Mouse (Mus musculus) forebrain, embryonic 16.5 days (tissue): Measurements from ENCODE around the gene Ankrd44. TPM values are rescaled to one million over a fixed set of nuclear protein-coding genes. Genes with fewer than 3 reads are reported as not detected.

ENCODE experiments used
- ATAC-seq: fragments of 200-750 bp; cut with Nextera tagmentation; 2 replicates; pipeline ENCODE4 v1.8.0; 2017; ENCODE audit warnings: mild to moderate bottlenecking, moderate library complexity
- H3K27ac ChIP-seq: fragments of 300-500 bp; sonication (generic); 2 replicates; pipeline ENCODE4 v1.5.1; 2014; ENCODE audit warnings: low read length, control low read depth
- H3K27me3 ChIP-seq: fragments of 300-500 bp; sonication (generic); replicated peaks from 2 replicates; pipeline ENCODE4 v1.6.1; 2014; ENCODE audit warnings: low read length; ENCODE audit not compliant: control insufficient read depth, insufficient read depth
- H3K36me3 ChIP-seq: fragments of 300-500 bp; sonication (generic); 2 replicates; pipeline ENCODE4 v1.6.1; 2014; ENCODE audit not compliant: control insufficient read depth, insufficient read depth
- H3K4me1 ChIP-seq: fragments of 300-500 bp; sonication (generic); replicated peaks from 2 replicates; pipeline ENCODE4 v1.6.1; 2014; ENCODE audit warnings: low read length; ENCODE audit not compliant: control insufficient read depth, insufficient read depth
- H3K4me2 ChIP-seq: fragments of 300-500 bp; sonication (generic); 2 replicates; pipeline ENCODE4 v1.6.1; 2014; ENCODE audit warnings: mild to moderate bottlenecking, low read length, control low read depth
- H3K4me3 ChIP-seq: fragments of 300-500 bp; sonication (generic); replicated peaks from 2 replicates; pipeline ENCODE4 v1.5.1; 2014; ENCODE audit warnings: mild to moderate bottlenecking, low read length, control low read depth
- H3K9ac ChIP-seq: fragments of 300-500 bp; sonication (generic); replicated peaks from 2 replicates; pipeline ENCODE4 v1.6.1; 2014; ENCODE audit warnings: low read depth, low read length, control low read depth
- H3K9me3 ChIP-seq: fragments of 300-500 bp; sonication (generic); 2 replicates; pipeline ENCODE4 v1.6.1; 2016; ENCODE audit warnings: low read length; ENCODE audit not compliant: control insufficient read depth
- WGBS: fragments of 180-500 bp; shearing (Covaris S2); extraction: QIAGEN DNeasy Blood & Tissue Kit; methylation state at CpG from one replicate; pipeline ENCODE4 v1.1.7; 2014; 5-methylcytosine and 5-hydroxymethylcytosine counted together
- polyA plus RNA-seq: library from polyadenylated mRNA; unstranded; fragments of >200 nt; fragmentation: Nextera tagmentation; extraction: Ambion mirVana; gene quantifications from 2 replicates; pipeline ENCODE4 v1.2.1, GENCODE M21; 2015

Ankrd44 gene
- polyA plus RNA-seq, 1 experiment from 2014 or later, result 28.2 TPM

DNA sequence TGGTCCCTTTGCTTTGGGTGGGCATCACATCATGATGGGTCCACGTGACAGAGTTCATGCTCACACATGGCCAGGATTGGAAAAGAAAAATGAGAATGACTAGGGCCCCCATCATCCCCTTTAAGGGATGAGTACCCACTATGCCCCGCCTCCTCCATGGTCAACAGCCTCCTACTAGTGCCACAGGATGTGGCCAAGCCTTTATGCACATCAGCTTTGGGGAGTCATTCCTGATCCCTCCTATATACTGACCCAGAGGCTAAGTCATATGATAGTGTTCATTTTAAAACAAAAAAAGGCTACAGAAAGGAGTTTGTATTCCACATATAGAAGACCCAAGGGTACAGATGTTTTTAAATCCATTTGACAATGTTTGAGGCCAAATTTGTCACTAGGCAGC, 287.1 kb downstream of the Ankrd44 start:
- no peak for ATAC-seq
- Histone ChIP-seq H3K9me3 (no peaks in the 10 kb centered on the region), H3K4me1 (peaks cover 10% of the 10 kb centered on the region), H3K4me2 (no peak overlapping the region), H3K9ac (no peak overlapping the region), H3K27me3 (no peaks in the 10 kb centered on the region), H3K4me3 (no peak overlapping the region), H3K27ac (peak overlapping the region; percentile 88), H3K36me3 (no peaks in the 10 kb centered on the region)
- 83% methylated on average over 2 of the region's 2 CpGs for WGBS

GRCm38 (mm10) chr1:54637340-54637739, 288.8 kb downstream of the Ankrd44 start:
- Histone ChIP-seq H3K9me3 (no peaks in the 10 kb centered on the region), H3K27ac (no peak overlapping the region), H3K4me2 (no peak overlapping the region), H3K36me3 (no peaks in the 10 kb centered on the region), H3K9ac (no peak overlapping the region), H3K4me3 (no peak overlapping the region), H3K27me3 (no peaks in the 10 kb centered on the region), H3K4me1 (peaks cover 10% of the 10 kb centered on the region)
- no peak for ATAC-seq
- WGBS, result 75% methylated on average over 2 of the region's 2 CpGs

DNA sequence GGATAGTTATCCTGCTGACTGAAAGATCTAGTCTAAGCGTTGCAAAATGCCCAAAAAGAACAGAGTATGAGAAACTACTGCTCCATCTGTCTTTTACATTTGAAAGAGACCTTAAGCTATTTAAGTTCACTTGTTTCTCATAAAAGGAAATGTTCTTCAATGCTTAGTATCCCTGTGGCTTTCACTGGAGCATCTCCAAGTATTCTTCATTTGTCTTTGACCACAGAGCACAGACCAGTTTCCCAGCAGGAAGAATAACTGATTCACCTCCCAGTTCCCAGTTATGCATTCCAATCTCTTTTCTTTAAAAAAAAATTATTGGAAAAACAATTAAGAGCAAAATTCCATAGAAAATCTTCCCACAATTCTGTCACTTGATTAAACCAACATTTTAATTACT, 297.1 kb downstream of the Ankrd44 start:
- H3K36me3 ChIP-seq, result no peaks in the 10 kb centered on the region
- no peak overlapping the region for H3K4me2 ChIP-seq
- no peak overlapping the region for H3K9ac ChIP-seq
- ATAC-seq, result no peak
- H3K4me3 ChIP-seq, result no peak overlapping the region
- 63% methylated on average over 1 of the region's 1 CpGs for WGBS
- H3K9me3 ChIP-seq, result no peaks in the 10 kb centered on the region
- no peaks in the 10 kb centered on the region for H3K27me3 ChIP-seq
- H3K27ac ChIP-seq, result no peak overlapping the region
- no peaks in the 10 kb centered on the region for H3K4me1 ChIP-seq

- Histone ChIP-seq H3K9ac (no peak overlapping the region), H3K36me3 (no peaks in the 10 kb centered on the region), H3K4me2 (no peak overlapping the region), H3K4me3 (no peak overlapping the region), H3K27me3 (no peaks in the 10 kb centered on the region), H3K9me3 (no peaks in the 10 kb centered on the region), H3K4me1 (no peaks in the 10 kb centered on the region), H3K27ac (no peak overlapping the region)
- 84% methylated on average over 6 of the region's 6 CpGs for WGBS
- ATAC-seq, result no peak
These were observed 311.2 kb downstream of the Ankrd44 start for GRCm38 (mm10) chr1:54614963-54615362.

GRCm38 (mm10) chr1:54612344-54612743, 313.8 kb downstream of the Ankrd44 start:
- WGBS, result 84% methylated on average over 6 of the region's 6 CpGs
- ATAC-seq, result no peak
- no peaks in the 10 kb centered on the region for H3K36me3 ChIP-seq

DNA sequence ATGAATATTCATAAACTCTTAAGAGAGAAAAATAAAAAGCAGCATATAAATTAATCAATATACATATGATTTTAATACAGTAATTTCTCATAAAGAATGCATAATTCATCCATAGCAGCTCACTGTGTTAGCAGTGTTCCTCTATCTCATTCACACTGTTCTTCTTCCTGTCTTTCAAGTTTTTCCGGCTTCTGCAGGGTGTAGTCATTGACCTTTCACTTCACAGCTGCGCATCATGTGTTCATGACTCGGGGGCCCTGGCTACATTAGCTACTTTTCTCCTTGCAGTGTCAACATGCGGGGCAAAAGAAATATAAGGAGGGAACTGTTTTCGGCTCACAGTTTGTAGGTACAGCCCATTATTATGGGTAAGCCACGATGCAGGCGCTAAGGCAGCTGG, 314.3 kb downstream of the Ankrd44 start:
- Histone ChIP-seq H3K9ac (no peak overlapping the region), H3K36me3 (no peaks in the 10 kb centered on the region), H3K4me1 (no peaks in the 10 kb centered on the region), H3K27me3 (no peaks in the 10 kb centered on the region), H3K4me3 (no peak overlapping the region), H3K27ac (no peak overlapping the region), H3K9me3 (no peaks in the 10 kb centered on the region), H3K4me2 (no peak overlapping the region)
- 78% methylated on average over 7 of the region's 7 CpGs for WGBS
- no peak for ATAC-seq

More at GRCm38 (mm10) chr1:54612344-54612743, 313.8 kb downstream of the Ankrd44 start:
- H3K27ac ChIP-seq, result no peak overlapping the region
- no peak overlapping the region for H3K9ac ChIP-seq
- no peaks in the 10 kb centered on the region for H3K4me1 ChIP-seq
- H3K4me2 ChIP-seq, result no peak overlapping the region
- no peak overlapping the region for H3K4me3 ChIP-seq
- H3K9me3 ChIP-seq, result no peaks in the 10 kb centered on the region
- no peaks in the 10 kb centered on the region for H3K27me3 ChIP-seq

DNA sequence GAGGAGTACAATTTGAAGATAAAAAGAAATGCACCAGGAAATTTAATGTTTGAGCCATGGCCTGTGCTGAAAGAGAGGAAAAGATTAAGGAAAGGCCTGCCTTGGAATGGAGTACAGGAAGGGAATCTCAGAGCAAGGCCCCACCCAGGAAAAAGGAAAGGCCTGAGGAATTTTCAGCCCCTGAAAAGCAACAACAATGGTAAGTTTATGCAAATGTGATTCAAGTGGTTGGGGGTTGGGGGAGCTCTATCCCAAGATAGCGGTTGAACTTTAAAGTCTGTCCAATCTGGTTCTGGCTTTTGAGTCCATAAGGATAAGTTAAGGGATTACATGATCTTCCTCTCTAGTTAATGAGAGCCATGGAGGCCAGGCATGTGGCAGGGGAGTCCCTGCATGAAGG, 319.3 kb downstream of the Ankrd44 start:
- no peak for ATAC-seq
- H3K4me2 ChIP-seq, result no peak overlapping the region
- H3K9ac ChIP-seq, result no peak overlapping the region
- H3K36me3 ChIP-seq, result no peaks in the 10 kb centered on the region
- H3K9me3 ChIP-seq, result no peaks in the 10 kb centered on the region
- H3K27ac ChIP-seq, result no peak overlapping the region
- 72% methylated on average over 1 of the region's 1 CpGs for WGBS
- no peak overlapping the region for H3K4me3 ChIP-seq
- no peaks in the 10 kb centered on the region for H3K4me1 ChIP-seq
- H3K27me3 ChIP-seq, result no peaks in the 10 kb centered on the region

GRCm38 (mm10) chr1:54601692-54602091, 324.5 kb downstream of the Ankrd44 start:
- WGBS, result 98% methylated on average over 9 of the region's 9 CpGs
- no peak overlapping the region for H3K9ac ChIP-seq

DNA sequence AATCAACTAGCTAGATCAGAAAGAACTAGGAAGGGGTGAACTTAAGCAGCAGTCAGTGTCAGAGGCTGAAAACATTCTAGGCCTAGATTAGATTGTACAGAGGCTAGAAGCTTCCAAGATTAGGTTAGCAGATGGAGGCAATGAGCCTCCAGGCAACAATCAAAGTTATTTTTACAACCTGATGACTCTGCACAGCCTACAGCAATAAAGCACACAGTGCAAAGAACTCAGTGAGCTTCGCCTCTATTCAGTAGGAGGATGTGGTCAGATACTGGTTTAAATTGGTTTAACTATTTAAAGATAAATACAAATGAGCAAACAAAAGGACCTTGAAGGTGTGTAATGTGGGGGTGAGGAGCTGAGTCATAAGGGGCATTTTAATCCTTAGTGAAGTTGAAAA, 325.9 kb downstream of the Ankrd44 start:
- 88% methylated on average over 1 of the region's 1 CpGs for WGBS
- Histone ChIP-seq H3K4me1 (peaks cover 5% of the 10 kb centered on the region), H3K4me2 (no peak overlapping the region), H3K9me3 (no peaks in the 10 kb centered on the region), H3K27me3 (no peaks in the 10 kb centered on the region), H3K36me3 (no peaks in the 10 kb centered on the region), H3K9ac (no peak overlapping the region), H3K4me3 (no peak overlapping the region), H3K27ac (no peak overlapping the region)
- no peak for ATAC-seq

More at GRCm38 (mm10) chr1:54601692-54602091, 324.5 kb downstream of the Ankrd44 start:
- Histone ChIP-seq H3K4me1 (peaks cover 5% of the 10 kb centered on the region), H3K27me3 (no peaks in the 10 kb centered on the region), H3K4me3 (no peak overlapping the region), H3K27ac (no peak overlapping the region), H3K9me3 (no peaks in the 10 kb centered on the region), H3K4me2 (no peak overlapping the region), H3K36me3 (no peaks in the 10 kb centered on the region)
- no peak for ATAC-seq

- Histone ChIP-seq H3K27me3 (no peaks in the 10 kb centered on the region), H3K4me2 (no peak overlapping the region), H3K4me3 (no peak overlapping the region), H3K9me3 (no peaks in the 10 kb centered on the region), H3K4me1 (peaks cover 5% of the 10 kb centered on the region), H3K27ac (no peak overlapping the region), H3K36me3 (no peaks in the 10 kb centered on the region), H3K9ac (no peak overlapping the region)
- peak; percentile 73 for ATAC-seq
- WGBS, result 60% methylated on average over 4 of the region's 4 CpGs
These were observed 328.5 kb downstream of the Ankrd44 start for GRCm38 (mm10) chr1:54597594-54598217.
